Mouse (Mus musculus): ENCODE measurements at regions not wholly inside any gene's neighbourhood (a gene's known extent, or its start where the extent isn't known, plus 50 kb on each side); places are given as distances from the start of the nearest gene placed in this dataset.

- no peak for DNase-seq (ENCODE audit: low spot score in 2 of 2)
Observed at GRCm38 (mm10) chr2:178929033-178929432, 498.7 kb downstream of the Cdh26 start.

GRCm38 (mm10) chr2:178930125-178930524, 499.8 kb downstream of the Cdh26 start:
- no peak for DNase-seq (ENCODE audit: low spot score in 2 of 2)

- no peak for DNase-seq (ENCODE audit: low spot score in 2 of 2)
Observed at GRCm38 (mm10) chr2:178948471-178948870, 493.8 kb upstream of the Cdh4 start.

- DNase-seq (ENCODE audit: low spot score in 2 of 2), result no peak
Observed at GRCm38 (mm10) chr2:178949103-178949502, 493.1 kb upstream of the Cdh4 start.

GRCm38 (mm10) chr2:178950304-178950703, 491.9 kb upstream of the Cdh4 start:
- DNase-seq (ENCODE audit: low spot score in 2 of 2), result no peak

GRCm38 (mm10) chr2:178954420-178955067, 487.7 kb upstream of the Cdh4 start:
- DNase-seq (ENCODE audit: low spot score in 2 of 2), result no peak

- no peak for DNase-seq (ENCODE audit: low spot score in 2 of 2)
Observed at GRCm38 (mm10) chr2:178958829-178959228, 483.4 kb upstream of the Cdh4 start.

GRCm38 (mm10) chr2:178959603-178960002, 482.6 kb upstream of the Cdh4 start:
- no peak for DNase-seq (ENCODE audit: low spot score in 2 of 2)

- DNase-seq (ENCODE audit: low spot score in 2 of 2), result no peak
Observed at GRCm38 (mm10) chr2:178967584-178968365, 474.5 kb upstream of the Cdh4 start.

GRCm38 (mm10) chr2:178969732-178970131, 472.5 kb upstream of the Cdh4 start:
- no peak for DNase-seq (ENCODE audit: low spot score in 2 of 2)

- no peak for DNase-seq (ENCODE audit: low spot score in 2 of 2)
Observed at GRCm38 (mm10) chr2:178975366-178975765, 466.9 kb upstream of the Cdh4 start.

- DNase-seq (ENCODE audit: low spot score in 2 of 2), result no peak
Observed at GRCm38 (mm10) chr2:178976046-178976445, 466.2 kb upstream of the Cdh4 start.

- DNase-seq (ENCODE audit: low spot score in 2 of 2), result no peak
Observed at GRCm38 (mm10) chr2:178976495-178976894, 465.7 kb upstream of the Cdh4 start.

GRCm38 (mm10) chr2:178979451-178979850, 462.8 kb upstream of the Cdh4 start:
- no peak for DNase-seq (ENCODE audit: low spot score in 2 of 2)

GRCm38 (mm10) chr2:178981736-178982502, 460.3 kb upstream of the Cdh4 start:
- no peak for DNase-seq (ENCODE audit: low spot score in 2 of 2)

GRCm38 (mm10) chr2:178983801-178984200, 458.4 kb upstream of the Cdh4 start:
- DNase-seq (ENCODE audit: low spot score in 2 of 2), result no peak

- DNase-seq (ENCODE audit: low spot score in 2 of 2), result no peak
Observed at GRCm38 (mm10) chr2:178987935-178988334, 454.3 kb upstream of the Cdh4 start.

- DNase-seq (ENCODE audit: low spot score in 2 of 2), result no peak
Observed at GRCm38 (mm10) chr2:178989291-178989690, 452.9 kb upstream of the Cdh4 start.

- DNase-seq (ENCODE audit: low spot score in 2 of 2), result no peak
Observed at GRCm38 (mm10) chr2:178989784-178990183, 452.4 kb upstream of the Cdh4 start.

GRCm38 (mm10) chr2:178990959-178991358, 451.3 kb upstream of the Cdh4 start:
- no peak for DNase-seq (ENCODE audit: low spot score in 2 of 2)

- no peak for DNase-seq (ENCODE audit: low spot score in 2 of 2)
Observed at GRCm38 (mm10) chr2:178992334-178993116, 449.7 kb upstream of the Cdh4 start.

- no peak for DNase-seq (ENCODE audit: low spot score in 2 of 2)
Observed at GRCm38 (mm10) chr2:178997921-178998320, 444.3 kb upstream of the Cdh4 start.
